Mouse (Mus musculus) midbrain, postnatal 0 days (tissue): ENCODE measurements around the gene Zgpat. TPM values are rescaled to one million over a fixed set of nuclear protein-coding genes. Genes with fewer than 3 reads are reported as not detected.

Experiments used
- ATAC-seq: fragments of 200-750 bp; cut with Nextera tagmentation; 2 replicates; pipeline ENCODE4 v1.8.0; 2017; ENCODE audit warnings: moderate number of reproducible peaks, mild to moderate bottlenecking, moderate TSS enrichment, moderate library complexity; ENCODE audit not compliant: low FRiP score
- DNase-seq: peaks from one replicate; pipeline ENCODE4 v3.0.0-alpha.2; 2015; ENCODE audit warnings: low spot score
- H3K27ac ChIP-seq: fragments of 300-500 bp; sonication (generic); 2 replicates; pipeline ENCODE4 v1.5.1; 2014; ENCODE audit warnings: low read depth, mild to moderate bottlenecking, low read length, mixed read lengths
- H3K27me3 ChIP-seq: fragments of 300-500 bp; sonication (generic); 2 replicates; pipeline ENCODE4 v1.6.1; 2014; ENCODE audit warnings: low read length, control low read depth, mixed read lengths; ENCODE audit not compliant: insufficient read depth
- H3K36me3 ChIP-seq: fragments of 300-500 bp; sonication (generic); 2 replicates; pipeline ENCODE4 v1.6.1; 2014; ENCODE audit warnings: low read length, control low read depth, mixed read lengths; ENCODE audit not compliant: insufficient read depth
- H3K4me1 ChIP-seq: fragments of 300-500 bp; sonication (generic); 2 replicates; pipeline ENCODE4 v1.6.1; 2014; ENCODE audit warnings: mild to moderate bottlenecking, control low read depth, antibody characterized with exemption, low read length, mixed read lengths; ENCODE audit not compliant: insufficient read depth
- H3K4me2 ChIP-seq: fragments of 300-500 bp; sonication (generic); 2 replicates; pipeline ENCODE4 v1.6.1; 2014; ENCODE audit warnings: low read depth, mild to moderate bottlenecking, low read length, mixed read lengths; ENCODE audit not compliant: poor library complexity, severe bottlenecking
- H3K4me3 ChIP-seq: fragments of 300-500 bp; sonication (generic); 2 replicates; pipeline ENCODE4 v1.5.1; 2014; ENCODE audit warnings: low read depth, mild to moderate bottlenecking, low read length, moderate library complexity
- H3K9ac ChIP-seq: fragments of 300-500 bp; sonication (generic); replicated peaks from 2 replicates; pipeline ENCODE4 v1.6.1; 2014; ENCODE audit warnings: mild to moderate bottlenecking, low read length, moderate library complexity, mixed read lengths; ENCODE audit not compliant: poor library complexity, severe bottlenecking
- H3K9me3 ChIP-seq: fragments of 300-500 bp; sonication (generic); 2 replicates; pipeline ENCODE4 v1.6.1; 2016; ENCODE audit warnings: low read length, control low read depth
- CTCF ChIP-seq: IDR thresholded peaks from 2 replicates; pipeline ENCODE4 v1.5.1; 2016; ENCODE audit warnings: antibody characterized with exemption, mild to moderate bottlenecking
- WGBS: fragments of 180-500 bp; shearing (Covaris S2); extraction: QIAGEN DNeasy Blood & Tissue Kit; methylation state at CpG from one replicate; pipeline ENCODE4 v1.1.7; 2014; 5-methylcytosine and 5-hydroxymethylcytosine counted together
- polyA plus RNA-seq: library from polyadenylated mRNA; unstranded; fragments of >200 nt; fragmentation: Nextera tagmentation; extraction: Ambion mirVana; gene quantifications from 2 replicates; pipeline ENCODE4 v1.2.1, GENCODE M21; 2015
- total RNA-seq: library from RNA; depleted of rRNA; stranded (reverse); fragments of >200 nt; gene quantifications from 2 replicates; pipeline ENCODE4 v1.2.3, GENCODE M21; 2014

Gene Zgpat
- total and polyA plus RNA-seq, 2 experiments from 2014 or later, result 44.3 to 79.2 TPM

GRCm38 (mm10) chr2:181380251-181380650 lies 15.5 kb downstream of the Zgpat start:
- 90% methylated on average over 5 of the region's 5 CpGs for WGBS
- H3K4me1 ChIP-seq, result no peaks in the 10 kb centered on the region

DNA sequence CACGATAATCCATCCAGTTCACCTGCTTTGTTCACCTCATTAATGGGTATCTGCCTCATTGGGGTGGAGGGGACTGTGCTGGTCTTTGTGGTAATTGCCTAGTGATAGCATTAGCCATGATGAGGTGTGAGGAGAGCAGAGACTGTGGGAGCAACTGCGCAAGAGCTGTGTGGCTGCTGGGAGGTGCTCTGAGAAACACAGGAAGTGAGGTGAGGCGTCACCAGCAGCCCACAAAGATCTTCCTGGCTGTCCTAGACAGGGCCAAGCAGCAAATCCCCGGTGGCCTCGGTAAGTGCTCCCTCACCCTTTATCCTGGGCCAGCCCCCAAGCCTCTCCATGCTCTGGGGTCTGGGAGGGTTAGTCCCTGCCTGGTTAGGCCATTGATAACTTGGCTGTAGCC lies 16.4 kb downstream of the Zgpat start:
- Histone ChIP-seq H3K36me3 (peaks cover 55% of the 10 kb centered on the region), H3K9me3 (no peaks in the 10 kb centered on the region), H3K27ac (no peak overlapping the region), H3K9ac (no peak overlapping the region), H3K4me1 (no peaks in the 10 kb centered on the region), H3K4me2 (no peak overlapping the region), H3K27me3 (no peaks in the 10 kb centered on the region), H3K4me3 (no peak overlapping the region)
- TF ChIP-seq CTCF, result no peak
- no peak for ATAC-seq
- 98% methylated on average over 5 of the region's 5 CpGs for WGBS
- DNase-seq, result no peak

More at GRCm38 (mm10) chr2:181380251-181380650, 15.5 kb downstream of the Zgpat start:
- ATAC-seq, result no peak
- Histone ChIP-seq H3K36me3 (peaks cover 51% of the 10 kb centered on the region), H3K4me3 (no peak overlapping the region), H3K27ac (no peak overlapping the region), H3K4me2 (no peak overlapping the region), H3K9ac (no peak overlapping the region), H3K9me3 (no peaks in the 10 kb centered on the region), H3K27me3 (no peaks in the 10 kb centered on the region)
- DNase-seq, result no peak
- no peak for TF ChIP-seq CTCF

DNA sequence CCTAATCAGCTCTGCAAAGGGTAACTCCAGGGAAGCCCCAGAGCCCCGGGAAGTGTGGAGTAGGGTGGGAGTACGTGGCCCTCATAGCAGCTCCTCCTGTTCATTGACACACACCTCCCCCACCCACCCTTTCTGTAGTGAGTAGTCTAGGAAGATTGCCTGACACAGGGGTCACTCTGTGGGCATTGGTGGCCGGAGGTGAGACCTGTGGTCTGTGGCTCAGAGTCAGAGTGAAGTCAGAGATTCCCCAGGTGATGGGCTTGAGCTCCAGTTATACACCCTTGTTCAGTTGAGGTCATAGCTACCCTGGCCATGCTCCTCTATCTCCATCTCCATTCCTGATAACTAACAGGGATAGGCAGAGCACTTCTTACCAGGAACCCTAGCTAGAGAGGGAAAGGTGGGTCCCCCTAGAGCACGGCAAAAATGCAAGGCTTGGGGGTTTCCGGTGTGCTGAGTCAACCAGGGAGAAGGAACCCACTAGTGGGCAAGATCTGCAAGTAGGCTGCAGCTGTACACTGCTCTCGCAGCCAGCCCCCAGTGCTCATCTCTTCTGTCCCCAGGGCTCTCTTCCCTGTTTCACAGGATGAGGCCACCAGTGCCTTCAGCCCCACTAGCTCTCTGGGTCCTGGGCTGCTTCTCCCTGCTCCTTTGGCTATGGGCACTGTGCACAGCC lies 17.0 kb downstream of the Zgpat start:
- Histone ChIP-seq H3K4me3 (no peak overlapping the region), H3K4me2 (no peak overlapping the region), H3K36me3 (peaks cover 58% of the 10 kb centered on the region), H3K9ac (no peak overlapping the region), H3K27ac (no peak overlapping the region), H3K4me1 (no peaks in the 10 kb centered on the region), H3K9me3 (no peaks in the 10 kb centered on the region), H3K27me3 (no peaks in the 10 kb centered on the region)
- WGBS, result 96% methylated on average over 6 of the region's 6 CpGs
- no peak for DNase-seq
- no peak for ATAC-seq
- TF ChIP-seq CTCF, result no peak

DNA sequence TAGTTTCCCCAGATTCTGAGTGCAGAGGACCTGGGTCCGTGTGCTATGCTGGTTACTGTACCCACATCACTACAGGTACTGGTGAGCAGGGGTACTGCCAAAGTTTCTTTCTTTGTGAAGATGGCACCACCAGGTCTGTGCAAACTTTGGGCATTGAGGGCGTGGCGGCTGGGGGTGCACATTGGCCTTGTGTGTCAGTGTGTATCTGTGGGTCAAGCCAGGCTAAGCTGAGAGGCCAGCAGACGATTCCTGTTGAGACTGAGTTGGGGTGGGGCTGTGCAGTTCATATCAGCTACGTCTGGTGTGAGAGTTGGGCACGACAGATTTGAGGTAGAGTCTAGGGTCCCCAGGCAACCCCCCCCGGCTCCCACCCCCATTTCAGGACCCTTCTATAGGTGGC lies 19.7 kb downstream of the Zgpat start:
- Histone ChIP-seq H3K4me3 (no peak overlapping the region), H3K4me1 (no peaks in the 10 kb centered on the region), H3K9ac (no peak overlapping the region), H3K36me3 (peaks cover 45% of the 10 kb centered on the region), H3K27ac (no peak overlapping the region), H3K4me2 (no peak overlapping the region), H3K27me3 (no peaks in the 10 kb centered on the region), H3K9me3 (no peaks in the 10 kb centered on the region)
- no peak for DNase-seq
- ATAC-seq, result peak; percentile 21; the same call in 1 of the 2 replicates
- TF ChIP-seq CTCF, result no peak
- WGBS, result 86% methylated on average over 7 of the region's 7 CpGs

- H3K4me2 ChIP-seq, result no peak overlapping the region
- H3K9ac ChIP-seq, result no peak overlapping the region
- H3K36me3 ChIP-seq, result peaks cover 40% of the 10 kb centered on the region
- H3K4me1 ChIP-seq, result no peaks in the 10 kb centered on the region
- H3K27ac ChIP-seq, result no peak overlapping the region
- no peaks in the 10 kb centered on the region for H3K9me3 ChIP-seq
- WGBS, result 78% methylated on average over 4 of the region's 4 CpGs
- no peaks in the 10 kb centered on the region for H3K27me3 ChIP-seq
- ATAC-seq, result peak; percentile 56
- H3K4me3 ChIP-seq, result no peak overlapping the region
- DNase-seq, result peak; percentile 84
- TF ChIP-seq CTCF, result no peak
Measured at GRCm38 (mm10) chr2:181384919-181385391, 20.2 kb downstream of the Zgpat start.

DNA sequence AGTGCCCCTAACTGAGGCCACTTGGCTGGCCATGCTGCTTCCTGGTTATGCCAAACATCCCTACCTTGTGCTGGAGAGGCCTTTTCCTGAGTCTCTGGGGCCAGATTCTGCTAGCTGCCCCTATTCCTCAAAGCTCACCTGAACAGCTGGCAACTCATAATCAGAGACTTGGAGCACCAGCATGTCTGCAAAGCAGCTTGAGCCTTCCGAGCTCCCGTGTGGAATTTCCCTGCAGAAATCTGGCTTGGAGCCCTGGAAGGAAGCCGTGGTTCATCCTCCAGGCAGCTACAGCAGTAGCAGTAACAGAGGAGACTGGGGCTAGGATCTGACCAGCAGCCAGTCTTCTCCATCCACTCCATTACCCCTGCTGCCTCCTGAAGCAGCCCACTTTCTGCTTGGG lies 21.2 kb downstream of the Zgpat start:
- no peak overlapping the region for H3K27ac ChIP-seq
- WGBS, result 82% methylated on average over 3 of the region's 3 CpGs
- H3K27me3 ChIP-seq, result no peaks in the 10 kb centered on the region
- no peak overlapping the region for H3K4me3 ChIP-seq
- no peaks in the 10 kb centered on the region for H3K4me1 ChIP-seq
- no peaks in the 10 kb centered on the region for H3K9me3 ChIP-seq
- no peak for TF ChIP-seq CTCF
- H3K9ac ChIP-seq, result no peak overlapping the region
- ATAC-seq (no peak), DNase-seq (peak; percentile 40)
- H3K4me2 ChIP-seq, result no peak overlapping the region
- peaks cover 38% of the 10 kb centered on the region for H3K36me3 ChIP-seq
